Mouse (Mus musculus) lung, postnatal 4 days (tissue): Measurements from ENCODE around the gene Tff2.
A peak's percentile ranks its signal among the peaks of the same experiment; 100 is the strongest.

ENCODE experiments used
- DNase-seq, 2 experiments: peaks; one replicate each; pipeline ENCODE4 v3.0.0; 2021

Tff2 gene

DNA sequence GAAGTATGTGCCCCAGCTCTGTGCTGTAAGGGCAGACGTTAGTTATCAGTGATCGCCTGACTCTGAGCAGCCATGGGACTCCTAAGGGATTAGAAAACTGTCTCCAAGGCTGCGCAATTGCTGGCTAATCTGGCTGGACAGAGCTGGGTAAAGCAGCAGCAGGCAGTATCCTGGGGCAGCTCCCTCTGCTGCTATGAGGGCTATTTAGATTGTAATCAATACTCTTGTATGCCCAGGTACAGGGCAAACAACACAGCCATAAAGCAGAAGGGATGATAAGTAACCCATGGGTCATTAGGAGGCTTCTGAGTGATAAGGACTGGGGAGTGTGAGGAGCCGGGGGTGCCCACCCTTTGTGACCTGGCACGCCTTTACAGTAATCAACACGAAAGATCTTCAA lies 9.2 kb downstream of the Tff2 start:
- no peak for DNase-seq

DNA sequence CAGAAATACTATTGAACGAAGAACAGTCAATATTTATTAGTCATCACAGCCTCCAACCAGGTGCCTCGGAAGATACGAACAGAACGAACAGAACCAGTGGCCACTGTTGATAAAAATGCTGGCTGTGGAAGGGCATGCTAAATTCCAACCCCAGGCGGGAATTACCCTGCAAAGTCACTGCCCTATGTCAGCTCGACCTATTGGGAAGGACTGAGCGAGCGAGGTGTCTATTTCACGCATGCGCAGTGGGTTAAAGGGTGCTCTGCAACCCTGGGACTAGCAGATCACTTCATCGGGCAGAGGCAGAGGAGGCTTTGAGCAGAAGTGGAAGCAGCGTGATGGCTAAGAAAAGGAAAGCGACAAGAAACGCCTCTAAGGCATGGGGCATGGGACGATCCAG lies 10.3 kb downstream of the Tff2 start:
- no peak for DNase-seq

- DNase-seq, result no peak
These were observed 12.7 kb downstream of the Tff2 start for GRCm38 (mm10) chr17:31131269-31131821.

DNA sequence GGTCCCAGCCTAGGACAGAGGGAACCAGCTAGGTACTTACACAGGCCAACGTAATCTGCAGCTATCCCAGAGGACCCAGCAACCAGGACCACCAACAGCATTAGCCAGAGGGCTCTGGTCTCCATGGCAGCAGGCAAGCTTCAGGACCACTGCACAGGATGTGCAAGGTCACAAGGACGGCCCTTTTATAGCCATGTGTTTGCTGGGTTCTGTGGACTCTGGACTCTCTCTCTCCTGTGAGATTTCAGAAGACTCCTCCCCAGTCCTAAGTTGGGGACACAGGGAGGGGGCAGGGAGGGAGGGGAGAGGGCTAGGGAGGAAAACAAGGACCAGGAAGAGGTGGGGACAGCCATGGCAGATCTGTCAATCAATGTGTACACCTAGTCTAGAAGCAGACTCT lies 14.6 kb downstream of the Tff2 start, which contains the start of gene Tff3:
Gene Tff3 (minus strand): TSS at position 195 of the 400 bp plus-strand sequence.
- DNase-seq, result no peak

GRCm38 (mm10) chr17:31128708-31129318 lies 15.3 kb downstream of the Tff2 start:
- no peak for DNase-seq

- DNase-seq, result no peak
These were observed 18.4 kb downstream of the Tff2 start for GRCm38 (mm10) chr17:31125548-31126266.

- peak in 1 of 2 experiments; percentile 43 for DNase-seq
These were observed 22.1 kb downstream of the Tff2 start for GRCm38 (mm10) chr17:31121975-31122374.

GRCm38 (mm10) chr17:31119429-31119828 lies 24.7 kb downstream of the Tff2 start:
- peak; percentile 62 to 77 for DNase-seq

DNA sequence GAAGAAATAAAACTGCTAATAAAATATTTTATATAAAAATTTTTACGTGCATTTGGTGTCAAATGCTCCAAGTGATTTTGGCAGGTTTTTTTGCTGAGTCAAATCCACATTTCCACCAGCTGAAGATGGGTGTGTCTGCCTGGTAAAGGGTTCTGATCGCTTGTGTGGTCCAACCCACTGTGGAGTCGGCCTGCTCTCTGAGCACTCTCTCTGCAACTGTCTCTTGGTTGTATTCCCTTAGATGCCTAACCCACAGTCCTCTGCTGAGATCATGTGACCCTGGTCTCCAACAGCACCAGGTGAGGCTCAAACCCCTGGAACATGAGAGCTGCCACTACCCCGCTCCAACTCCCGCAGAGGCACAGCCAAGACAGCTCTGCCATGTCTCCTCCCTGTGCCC lies 26.1 kb downstream of the Tff2 start:
- DNase-seq, result no peak

GRCm38 (mm10) chr17:31116063-31116462 lies 28.0 kb downstream of the Tff2 start:
- DNase-seq, result no peak

DNA sequence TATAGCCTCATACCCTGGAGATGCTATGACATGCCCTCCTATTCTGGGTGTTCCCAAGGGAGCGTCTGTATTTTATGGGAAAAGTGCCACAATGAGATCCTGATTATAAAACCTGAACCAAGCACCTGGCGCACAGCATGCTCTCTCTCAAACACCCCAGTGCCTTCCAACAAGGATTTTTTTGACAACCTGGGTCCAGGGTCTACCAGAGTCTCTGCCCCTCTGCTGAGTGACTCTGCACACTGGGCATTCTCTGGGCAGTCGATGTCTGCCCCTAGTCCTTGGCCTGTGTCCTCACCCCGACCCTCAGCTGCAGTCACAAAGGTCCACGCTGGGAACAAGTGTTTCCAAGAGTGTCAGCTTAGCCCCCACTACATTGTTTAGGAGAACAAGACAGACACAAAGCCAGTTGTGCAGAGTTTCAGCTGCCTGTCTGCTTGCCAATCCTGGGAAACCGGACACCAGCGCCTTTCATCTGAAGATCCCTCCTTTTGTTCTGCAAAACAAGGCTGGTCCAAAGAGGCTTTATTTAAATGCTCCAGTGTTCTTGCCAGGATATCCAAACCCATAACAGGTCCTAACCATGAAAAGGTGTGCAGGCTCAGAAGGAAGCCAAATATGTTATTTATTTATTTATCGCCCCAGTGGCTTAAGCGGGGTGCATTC lies 30.8 kb downstream of the Tff2 start:
- no peak for DNase-seq

DNA sequence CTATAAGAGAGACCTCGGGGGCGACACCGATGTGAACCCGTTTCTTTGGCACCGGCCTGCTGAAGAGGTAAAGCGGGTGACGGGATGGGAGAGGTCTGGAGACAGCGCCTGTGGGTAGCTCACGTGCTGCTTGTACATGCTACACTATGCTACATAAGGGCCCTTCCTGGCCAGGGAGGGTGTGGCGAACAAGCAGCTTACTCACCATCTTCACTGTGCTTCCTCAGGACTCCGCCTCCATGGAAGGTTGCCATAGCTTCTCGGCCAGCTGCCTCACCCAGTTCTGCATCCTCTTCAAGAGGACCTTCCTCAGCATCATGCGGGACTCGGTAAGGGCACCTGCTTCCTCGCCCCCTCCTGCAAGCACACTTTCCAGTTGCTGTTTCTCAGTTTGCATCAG lies 35.7 kb downstream of the Tff2 start:
- DNase-seq, result no peak

GRCm38 (mm10) chr17:31103823-31104222 lies 40.3 kb downstream of the Tff2 start:
- no peak for DNase-seq

- no peak for DNase-seq
These were observed 41.0 kb downstream of the Tff2 start for GRCm38 (mm10) chr17:31103007-31103570.

DNA sequence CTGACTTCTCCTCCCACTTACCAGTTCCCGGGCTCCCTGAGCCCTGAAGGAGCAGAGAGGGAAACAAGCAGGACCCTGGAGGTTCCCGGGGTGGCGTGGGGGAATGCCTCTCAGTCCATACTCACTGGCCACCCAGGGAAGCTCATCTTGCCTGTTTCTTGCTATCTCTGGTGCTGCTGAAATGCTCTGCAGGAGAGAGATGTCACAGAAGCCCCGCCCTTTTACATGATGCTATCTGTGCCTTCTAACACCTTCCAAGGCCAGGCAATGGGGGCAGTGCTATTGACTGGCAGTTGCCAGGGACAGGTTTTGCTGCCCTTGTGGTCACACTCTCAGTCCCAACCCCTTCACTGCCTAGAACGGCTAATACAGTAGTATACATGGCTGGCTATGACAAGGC lies 45.3 kb downstream of the Tff2 start:
- DNase-seq, result no peak

- DNase-seq, result no peak
These were observed 47.2 kb downstream of the Tff2 start for GRCm38 (mm10) chr17:31096893-31097292.

DNA sequence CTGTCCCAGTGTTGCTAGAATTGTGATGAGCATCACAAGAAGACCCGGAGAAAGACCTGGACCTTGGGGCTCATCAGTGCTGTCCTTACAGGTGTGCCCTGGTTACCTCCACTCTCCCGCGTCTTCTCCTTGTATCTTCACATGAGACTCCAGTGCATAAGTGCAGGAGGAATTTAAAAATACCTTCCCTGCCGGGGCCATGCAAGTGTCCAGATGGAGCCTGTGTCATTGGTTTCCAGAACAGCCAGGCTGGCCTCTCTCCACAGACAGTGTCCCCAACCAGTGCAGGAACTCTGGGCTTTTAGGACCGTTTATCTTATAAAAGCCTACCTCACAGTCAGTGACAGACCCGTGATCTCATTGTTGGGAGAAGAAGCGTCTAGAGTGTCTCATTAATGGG lies 48.5 kb downstream of the Tff2 start:
- no peak for DNase-seq

DNA sequence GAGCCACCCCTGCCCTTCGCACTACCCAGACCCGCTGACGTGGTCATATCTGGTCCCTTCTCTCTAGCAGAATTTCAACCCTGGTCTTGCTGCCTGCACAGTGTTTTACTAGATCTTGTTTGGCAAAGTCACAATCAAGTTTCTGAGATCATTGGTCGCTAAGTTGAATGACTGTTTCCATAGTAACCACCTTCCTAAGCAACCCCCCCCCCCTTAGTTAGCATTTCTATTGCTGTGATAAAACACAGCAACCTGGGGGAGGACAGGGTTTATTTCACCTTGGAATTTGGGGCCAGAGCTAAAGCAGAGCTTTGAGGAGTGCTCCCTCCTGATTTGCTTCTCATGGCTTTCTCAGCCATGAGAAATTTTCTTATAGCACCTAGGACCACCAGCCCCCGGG lies 49.3 kb downstream of the Tff2 start:
- no peak for DNase-seq
